Mouse (Mus musculus) limb, embryonic 11.5 days (tissue): Measurements from ENCODE around the gene Bcl2l12. TPM values are rescaled to one million over a fixed set of nuclear protein-coding genes. Genes with fewer than 3 reads are reported as not detected.

Experiments used
- ATAC-seq: fragments of 200-750 bp; cut with Nextera tagmentation; 2 replicates; pipeline ENCODE4 v1.8.0; 2017; ENCODE audit warnings: low read depth; ENCODE audit not compliant: insufficient number of reproducible peaks, low FRiP score, low TSS enrichment
- DNase-seq: peaks from one replicate; pipeline ENCODE4 v3.0.0-alpha.2; 2015; ENCODE audit warnings: low spot score
- H3K27ac ChIP-seq: fragments of 300-500 bp; sonication (generic); replicated peaks from 2 replicates; pipeline ENCODE4 v1.5.1; 2014; ENCODE audit warnings: low read depth, mild to moderate bottlenecking, low read length
- H3K27me3 ChIP-seq: fragments of 300-500 bp; sonication (generic); 2 replicates; pipeline ENCODE4 v1.6.1; 2014; ENCODE audit warnings: mild to moderate bottlenecking, low read length, mixed read lengths; ENCODE audit not compliant: control insufficient read depth, insufficient read depth
- H3K36me3 ChIP-seq: fragments of 300-500 bp; sonication (generic); 2 replicates; pipeline ENCODE4 v1.6.1; 2014; ENCODE audit warnings: mild to moderate bottlenecking, low read length, moderate library complexity, mixed read lengths; ENCODE audit not compliant: control insufficient read depth, insufficient read depth
- H3K4me1 ChIP-seq: fragments of 300-500 bp; sonication (generic); 2 replicates; pipeline ENCODE4 v1.6.1; 2014; ENCODE audit warnings: low read length, mixed read lengths; ENCODE audit not compliant: control insufficient read depth, insufficient read depth
- H3K4me2 ChIP-seq: fragments of 300-500 bp; sonication (generic); 2 replicates; pipeline ENCODE4 v1.6.1; 2014; ENCODE audit warnings: low read depth, mild to moderate bottlenecking, moderate library complexity; ENCODE audit not compliant: severe bottlenecking
- H3K4me3 ChIP-seq: fragments of 300-500 bp; sonication (generic); 2 replicates; pipeline ENCODE4 v1.5.1; 2014; ENCODE audit warnings: low read depth, low read length
- H3K9ac ChIP-seq: fragments of 300-500 bp; sonication (generic); 2 replicates; pipeline ENCODE4 v1.6.1; 2014; ENCODE audit warnings: mild to moderate bottlenecking, low read length
- H3K9me3 ChIP-seq: fragments of 300-500 bp; sonication (generic); 2 replicates; pipeline ENCODE4 v1.6.1; 2016; ENCODE audit warnings: low read length; ENCODE audit not compliant: control insufficient read depth
- WGBS: fragments of 180-500 bp; shearing (Covaris S2); extraction: QIAGEN DNeasy Blood & Tissue Kit; methylation state at CpG from one replicate; pipeline ENCODE4 v1.1.7; 2014; 5-methylcytosine and 5-hydroxymethylcytosine counted together
- polyA plus RNA-seq: library from polyadenylated mRNA; unstranded; fragments of >200 nt; fragmentation: Nextera tagmentation; extraction: Ambion mirVana; gene quantifications from 2 replicates; pipeline ENCODE4 v1.2.1, GENCODE M21; 2014

The Bcl2l12 gene
- 91.7 and 91.9 TPM in 2 replicates for polyA plus RNA-seq

DNA sequence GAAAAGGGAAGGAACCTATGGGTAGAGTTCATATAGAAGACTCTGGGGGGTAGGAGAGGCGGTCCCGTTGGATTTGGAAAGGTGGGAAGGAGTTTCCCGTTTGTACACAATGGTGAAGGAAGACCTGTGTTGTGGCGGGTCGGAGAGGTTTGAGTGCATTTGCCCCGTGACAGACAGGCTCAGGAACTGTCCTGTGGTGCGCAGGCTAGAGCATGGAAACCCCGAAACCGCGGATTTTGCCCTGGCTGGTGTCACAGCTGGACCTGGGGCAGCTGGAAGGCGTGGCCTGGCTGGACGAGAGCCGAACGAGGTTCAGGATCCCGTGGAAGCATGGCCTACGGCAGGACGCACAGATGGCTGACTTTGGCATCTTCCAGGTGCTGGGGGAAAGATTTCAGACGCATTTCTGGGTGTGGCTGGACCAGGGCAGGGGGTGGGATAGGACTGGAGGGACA, at the start of gene Bcl2l12:
Bcl2l12 (minus strand) TSS at position 212 of the 455 bp plus-strand sequence.
- DNase-seq: peak; percentile 62
- Histone ChIP-seq H3K36me3 (peaks cover 39% of the 10 kb centered on the region), H3K4me2 (peak within 1 kb of the TSS; percentile 71), H3K9ac (peak within 1 kb of the TSS; percentile 71), H3K9me3 (no peaks in the 10 kb centered on the region), H3K4me3 (peak within 1 kb of the TSS; percentile 66), H3K4me1 (0 out of 2 replicates have a peak, but pooled peaks cover 11% of the 10 kb centered on the region), H3K27ac (peak within 1 kb of the TSS; percentile 70), H3K27me3 (no peaks in the 10 kb centered on the region)
- 2% methylated on average over 18 of the region's 18 CpGs for WGBS
- no peak for ATAC-seq

DNA sequence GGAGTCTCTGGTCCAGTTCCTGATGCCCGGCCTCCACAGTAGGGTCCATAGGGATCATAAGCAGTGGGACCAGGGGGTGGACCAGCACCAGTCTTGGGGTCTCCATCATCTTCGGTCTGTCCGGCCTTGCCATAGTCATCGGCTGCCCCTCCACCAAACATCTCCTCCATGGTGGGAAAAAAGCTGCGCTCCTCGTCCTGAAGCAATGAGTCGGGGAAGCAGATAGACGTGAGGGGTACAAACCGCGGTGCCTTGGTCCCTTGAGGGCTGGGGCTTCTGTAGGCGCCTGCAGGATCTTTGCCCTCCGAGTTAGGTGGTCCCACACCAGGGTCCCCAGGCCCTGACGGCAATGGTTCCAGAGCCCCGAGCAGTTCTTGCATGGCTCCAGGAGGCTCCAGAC, 49.0 kb upstream of the Bcl2l12 start:
- Histone ChIP-seq H3K4me3 (no peak overlapping the region), H3K27me3 (no peaks in the 10 kb centered on the region), H3K4me2 (no peak overlapping the region), H3K27ac (no peak overlapping the region), H3K9ac (no peak overlapping the region), H3K36me3 (peaks cover 66% of the 10 kb centered on the region), H3K4me1 (peaks cover 9% of the 10 kb centered on the region), H3K9me3 (no peaks in the 10 kb centered on the region)
- DNase-seq (no peak), ATAC-seq (no peak)
- 96% methylated on average over 14 of the region's 14 CpGs for WGBS

DNA sequence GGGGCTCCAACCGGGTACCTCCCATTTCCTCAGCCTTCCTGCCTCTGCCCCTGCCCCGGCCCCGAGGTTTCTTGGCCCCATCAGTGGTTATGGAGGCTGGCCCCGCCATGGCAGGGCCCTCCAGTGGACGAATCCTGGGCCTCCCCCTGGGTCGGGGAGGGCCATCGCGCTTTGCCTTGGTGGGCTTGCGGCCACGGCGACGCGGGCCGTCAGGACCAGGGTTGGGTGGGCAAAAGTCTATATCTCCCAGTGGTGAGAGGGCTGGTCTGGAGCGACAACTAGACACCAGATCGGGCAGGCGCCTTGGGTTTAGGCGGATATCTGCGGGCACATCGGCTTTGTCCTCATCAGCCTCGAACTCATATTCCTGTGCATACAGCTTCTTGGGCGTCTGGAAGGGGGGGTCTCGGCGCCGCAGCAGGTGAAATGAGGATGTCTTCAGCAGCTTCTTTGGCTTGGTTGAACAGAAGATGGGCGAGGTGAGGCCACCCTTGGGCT, 48.4 kb upstream of the Bcl2l12 start:
- WGBS: 97% methylated on average over 26 of the region's 26 CpGs
- H3K4me1 ChIP-seq: peaks cover 9% of the 10 kb centered on the region
- H3K9me3 ChIP-seq: no peaks in the 10 kb centered on the region
- no peak overlapping the region for H3K4me2 ChIP-seq
- ATAC-seq (no peak), DNase-seq (no peak)
- no peak overlapping the region for H3K9ac ChIP-seq
- no peak overlapping the region for H3K4me3 ChIP-seq
- H3K27me3 ChIP-seq: no peaks in the 10 kb centered on the region
- peaks cover 66% of the 10 kb centered on the region for H3K36me3 ChIP-seq
- no peak overlapping the region for H3K27ac ChIP-seq

DNA sequence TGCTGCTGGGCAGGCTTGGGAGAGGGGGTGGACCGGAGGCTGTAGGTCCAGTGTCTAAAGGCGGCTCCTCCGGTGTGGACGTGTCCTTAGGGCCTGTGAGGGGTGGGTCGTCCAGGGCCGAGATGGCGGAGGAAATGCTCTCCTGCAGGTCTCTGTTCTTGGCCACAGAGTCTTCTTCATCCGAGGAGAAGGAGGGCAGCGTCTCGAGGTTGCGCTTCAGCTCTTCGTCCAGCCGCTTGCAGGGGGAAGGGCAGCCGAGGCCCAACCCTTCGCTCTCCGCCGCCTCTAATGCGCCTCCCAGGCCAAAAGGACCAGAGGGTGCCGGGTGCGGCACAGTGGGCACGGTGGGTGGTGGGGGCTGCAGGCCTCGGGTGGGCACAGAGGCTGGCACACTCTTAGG, 47.2 kb upstream of the Bcl2l12 start:
- DNase-seq: no peak
- Histone ChIP-seq H3K36me3 (peaks cover 73% of the 10 kb centered on the region), H3K27ac (no peak overlapping the region), H3K9me3 (no peaks in the 10 kb centered on the region), H3K27me3 (no peaks in the 10 kb centered on the region), H3K9ac (no peak overlapping the region), H3K4me1 (peaks cover 2% of the 10 kb centered on the region; the same call in 1 of the 2 replicates), H3K4me3 (no peak overlapping the region), H3K4me2 (no peak overlapping the region)
- ATAC-seq: no peak
- WGBS: 95% methylated on average over 22 of the region's 22 CpGs

DNA sequence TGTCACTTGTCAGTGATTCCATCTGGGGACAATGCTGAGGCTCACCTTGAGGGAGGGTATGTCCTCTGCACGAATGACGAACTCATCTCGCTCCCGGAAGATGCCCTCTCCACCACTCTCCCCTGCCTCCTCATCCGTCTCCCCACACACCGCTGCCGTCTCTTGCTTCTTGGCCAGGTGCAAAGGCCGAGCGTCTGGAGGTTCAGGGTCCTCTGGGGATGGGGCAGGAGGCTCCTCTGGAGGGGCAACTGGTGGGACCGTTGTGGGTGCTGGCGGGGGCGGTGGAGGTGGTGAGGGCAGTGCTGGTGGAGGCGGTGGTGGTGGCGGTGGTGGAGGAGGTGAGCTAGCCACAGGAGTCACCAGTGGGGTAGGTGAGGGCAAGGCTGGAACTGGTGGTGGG, 44.8 kb upstream of the Bcl2l12 start:
- Histone ChIP-seq H3K9me3 (no peaks in the 10 kb centered on the region), H3K4me3 (no peak overlapping the region)
- no peak for ATAC-seq

DNA sequence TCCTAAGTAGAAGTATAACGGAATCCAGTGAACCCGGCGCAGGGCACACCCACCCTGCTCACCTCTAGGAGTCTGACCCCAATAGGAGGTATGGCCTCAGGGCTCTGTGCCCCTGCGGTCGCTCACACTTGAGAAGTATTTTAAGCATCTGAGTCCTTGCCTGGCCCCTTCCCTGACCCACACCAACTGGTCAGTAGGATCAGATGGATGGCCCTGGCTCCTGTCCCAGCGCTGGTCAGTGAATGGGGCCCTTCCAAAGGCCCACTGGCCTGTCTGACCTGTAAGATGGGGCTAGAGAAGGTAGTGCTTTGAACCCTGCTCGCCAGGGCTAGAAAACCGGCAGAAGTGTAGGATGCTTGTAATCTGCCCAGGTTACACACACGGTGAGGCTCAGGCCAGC, 42.3 kb upstream of the Bcl2l12 start:
- ATAC-seq (no peak), DNase-seq (no peak)
- no peak overlapping the region for H3K4me3 ChIP-seq
- peaks cover 61% of the 10 kb centered on the region for H3K36me3 ChIP-seq
- no peaks in the 10 kb centered on the region for H3K27me3 ChIP-seq
- H3K9ac ChIP-seq: no peak overlapping the region
- H3K9me3 ChIP-seq: no peaks in the 10 kb centered on the region
- H3K4me1 ChIP-seq: no peaks in the 10 kb centered on the region
- no peak overlapping the region for H3K4me2 ChIP-seq
- WGBS: 93% methylated on average over 9 of the region's 9 CpGs
- H3K27ac ChIP-seq: no peak overlapping the region

More for the DNA sequence above, 44.8 kb upstream of the Bcl2l12 start:
- H3K4me2 ChIP-seq: no peak overlapping the region
- peaks cover 72% of the 10 kb centered on the region for H3K36me3 ChIP-seq
- no peak for DNase-seq
- no peak overlapping the region for H3K9ac ChIP-seq
- no peak overlapping the region for H3K27ac ChIP-seq
- 92% methylated on average over 14 of the region's 14 CpGs for WGBS
- H3K27me3 ChIP-seq: no peaks in the 10 kb centered on the region
- 0 out of 2 replicates have a peak, but pooled peaks cover 2% of the 10 kb centered on the region for H3K4me1 ChIP-seq

DNA sequence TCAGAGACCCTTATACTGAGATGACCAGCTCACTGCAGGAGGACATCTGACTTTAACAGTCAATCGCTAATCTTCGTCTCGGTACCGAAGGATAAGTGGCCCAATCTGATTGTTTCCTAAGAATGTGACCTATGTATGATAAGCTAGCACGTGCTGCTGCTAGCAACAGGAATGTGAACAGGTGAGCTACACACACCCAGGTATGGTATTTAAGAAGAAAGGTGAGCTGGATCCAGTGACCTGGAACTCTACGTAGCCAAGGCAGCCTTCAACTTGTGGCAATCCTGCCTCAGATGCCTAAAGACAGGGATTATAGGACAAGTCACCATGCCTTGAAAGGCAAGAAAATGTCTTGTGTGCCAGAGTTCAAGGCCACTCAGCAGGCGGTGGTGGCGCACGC, 39.9 kb upstream of the Bcl2l12 start:
- DNase-seq (no peak), ATAC-seq (no peak)
- no peak overlapping the region for H3K27ac ChIP-seq
- no peaks in the 10 kb centered on the region for H3K4me1 ChIP-seq
- H3K9ac ChIP-seq: no peak overlapping the region
- 95% methylated on average over 9 of the region's 9 CpGs for WGBS
- H3K4me3 ChIP-seq: no peak overlapping the region
- H3K9me3 ChIP-seq: no peaks in the 10 kb centered on the region
- no peak overlapping the region for H3K4me2 ChIP-seq
- no peaks in the 10 kb centered on the region for H3K27me3 ChIP-seq
- peaks cover 69% of the 10 kb centered on the region for H3K36me3 ChIP-seq

DNA sequence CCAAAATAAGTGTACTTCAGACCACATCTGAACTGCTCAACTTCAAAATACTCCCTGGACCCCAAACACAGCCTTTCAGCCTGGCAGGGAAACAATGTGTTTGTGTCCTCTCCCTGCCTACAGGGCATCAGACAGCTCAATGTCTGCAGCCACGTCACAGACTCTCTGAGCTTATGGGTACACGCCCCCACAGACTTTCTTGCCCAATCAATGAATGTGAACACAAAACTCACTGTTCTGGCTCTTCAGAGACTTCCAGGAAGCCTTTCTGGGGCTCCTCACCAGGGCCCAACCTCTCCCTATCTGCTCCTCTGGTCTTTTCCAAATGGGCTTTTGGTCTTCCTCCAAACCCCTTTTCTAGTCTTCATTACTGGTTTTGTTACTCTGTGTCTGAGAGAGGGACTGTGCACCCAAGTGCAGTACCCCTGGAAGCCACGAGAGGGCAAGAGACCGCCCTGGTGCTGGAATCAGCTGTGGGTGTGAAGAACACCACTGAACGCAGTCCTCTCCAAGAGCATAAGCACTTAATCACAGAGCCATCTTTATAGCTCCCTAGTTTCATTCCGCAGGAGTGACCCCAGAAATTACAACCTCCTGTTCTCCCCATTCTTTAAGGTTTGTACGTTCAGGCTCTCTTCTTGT, 39.3 kb upstream of the Bcl2l12 start:
- no peaks in the 10 kb centered on the region for H3K4me1 ChIP-seq
- H3K4me2 ChIP-seq: no peak overlapping the region
- H3K9me3 ChIP-seq: no peaks in the 10 kb centered on the region
- ATAC-seq (no peak), DNase-seq (peak; percentile 67)
- H3K4me3 ChIP-seq: no peak overlapping the region
- no peak overlapping the region for H3K9ac ChIP-seq
- peaks cover 67% of the 10 kb centered on the region for H3K36me3 ChIP-seq
- no peaks in the 10 kb centered on the region for H3K27me3 ChIP-seq
- WGBS: 75% methylated on average over 7 of the region's 7 CpGs
- H3K27ac ChIP-seq: no peak overlapping the region
